Mouse (Mus musculus) urinary bladder, adult 18-20 months (tissue): ENCODE results near the gene Ttbk2.

Experiments used
- DNase-seq, 2 experiments: peaks; one replicate each; pipeline ENCODE4 v3.0.0; 2022; ENCODE audit warnings: low spot score in 2 of 2, mixed read lengths in 2 of 2

Ttbk2 gene

DNA sequence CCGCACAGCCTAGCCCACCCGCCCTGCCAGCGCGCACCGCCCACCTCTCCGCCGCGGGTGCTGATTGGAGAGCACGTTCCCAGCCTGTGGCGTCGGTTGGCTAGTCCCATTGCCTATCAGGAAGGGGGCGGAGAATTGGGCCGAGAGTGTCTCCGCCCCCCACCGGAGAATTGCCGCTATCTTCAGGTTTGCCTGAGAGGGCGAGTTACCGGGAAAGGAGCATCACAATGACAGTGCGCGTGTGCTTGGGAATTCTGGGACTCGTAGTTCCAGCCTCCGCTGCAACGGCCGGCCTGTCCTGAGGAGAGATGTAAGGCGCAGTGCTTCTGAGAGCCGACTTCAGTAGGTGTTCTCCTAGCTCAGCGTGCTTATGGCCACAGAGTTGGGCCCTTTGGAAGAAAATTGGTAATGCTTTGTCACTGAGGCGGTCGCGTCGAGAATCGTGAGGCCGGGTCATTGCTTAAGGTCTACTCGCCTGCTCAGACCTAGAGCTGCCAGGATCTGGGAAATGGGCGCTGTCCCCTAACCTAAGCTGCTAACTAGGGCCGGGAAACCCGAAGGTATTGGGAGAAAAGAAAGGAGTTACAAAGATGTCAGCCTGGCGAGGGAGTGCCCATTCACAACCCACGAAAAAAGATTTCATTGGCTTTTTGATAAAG is at the start of gene Ttbk2:
TSS of gene Ttbk2 (minus strand) at position 181 of the 659 bp plus-strand sequence.
- peak; percentile 95 to 98 for DNase-seq

DNA sequence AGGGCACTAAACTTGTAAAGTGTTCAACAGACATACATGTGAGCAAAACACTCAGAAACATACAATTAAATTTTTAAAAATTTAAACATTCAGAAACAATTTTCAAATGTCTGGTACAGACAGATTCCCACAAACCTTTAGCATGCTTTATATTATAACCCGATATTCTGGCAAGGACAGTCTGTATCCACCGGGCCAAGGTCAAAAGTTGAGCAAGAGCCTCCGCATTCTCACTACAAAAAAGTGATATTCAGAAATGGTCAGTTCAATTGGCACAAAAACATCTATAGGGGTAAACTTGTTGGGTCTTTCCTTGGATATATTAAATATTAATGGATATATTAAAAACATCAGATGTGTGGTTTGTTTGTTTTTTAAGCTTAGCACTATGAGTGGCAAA is 46.0 kb upstream of the Ttbk2 start:
- DNase-seq, result no peak

DNA sequence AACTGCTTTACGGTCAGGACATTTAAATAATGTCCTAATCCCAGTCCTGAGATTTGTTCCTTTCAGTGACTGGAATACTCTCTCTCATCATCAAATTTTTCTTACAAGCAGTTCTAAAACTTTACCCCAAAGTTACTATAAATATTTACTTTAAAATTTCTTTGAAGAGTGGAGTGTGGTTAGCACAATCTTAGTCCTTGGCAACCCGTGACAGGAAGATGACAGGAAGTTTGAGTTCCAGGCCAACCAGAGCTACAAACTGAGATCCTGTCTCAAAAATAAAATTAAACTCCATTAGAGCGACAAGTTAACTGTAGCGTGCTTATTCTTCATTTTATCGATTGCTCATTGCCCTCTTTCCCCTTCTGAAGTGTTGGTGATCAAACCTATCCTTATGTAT is 37.2 kb upstream of the Ttbk2 start:
- DNase-seq, result no peak

DNA sequence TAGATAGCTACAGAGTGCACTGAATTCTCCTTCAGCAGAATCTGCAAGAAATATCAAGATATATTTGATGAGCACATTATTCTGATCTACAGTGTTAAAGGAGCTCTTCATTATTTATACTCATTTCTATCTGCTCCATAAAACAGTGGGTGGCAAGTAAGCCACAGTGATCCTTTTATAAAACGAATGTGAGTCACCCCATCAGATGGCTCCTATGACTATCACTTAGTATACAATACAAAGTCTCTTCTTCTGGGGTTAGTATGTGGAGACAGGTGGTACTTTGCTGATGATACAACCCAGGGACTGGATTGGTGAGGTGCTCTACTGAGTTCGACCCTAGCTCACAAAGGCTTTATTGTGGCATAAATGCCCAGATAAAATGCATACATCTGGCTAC is 22.8 kb upstream of the Ttbk2 start:
- no peak for DNase-seq

DNA sequence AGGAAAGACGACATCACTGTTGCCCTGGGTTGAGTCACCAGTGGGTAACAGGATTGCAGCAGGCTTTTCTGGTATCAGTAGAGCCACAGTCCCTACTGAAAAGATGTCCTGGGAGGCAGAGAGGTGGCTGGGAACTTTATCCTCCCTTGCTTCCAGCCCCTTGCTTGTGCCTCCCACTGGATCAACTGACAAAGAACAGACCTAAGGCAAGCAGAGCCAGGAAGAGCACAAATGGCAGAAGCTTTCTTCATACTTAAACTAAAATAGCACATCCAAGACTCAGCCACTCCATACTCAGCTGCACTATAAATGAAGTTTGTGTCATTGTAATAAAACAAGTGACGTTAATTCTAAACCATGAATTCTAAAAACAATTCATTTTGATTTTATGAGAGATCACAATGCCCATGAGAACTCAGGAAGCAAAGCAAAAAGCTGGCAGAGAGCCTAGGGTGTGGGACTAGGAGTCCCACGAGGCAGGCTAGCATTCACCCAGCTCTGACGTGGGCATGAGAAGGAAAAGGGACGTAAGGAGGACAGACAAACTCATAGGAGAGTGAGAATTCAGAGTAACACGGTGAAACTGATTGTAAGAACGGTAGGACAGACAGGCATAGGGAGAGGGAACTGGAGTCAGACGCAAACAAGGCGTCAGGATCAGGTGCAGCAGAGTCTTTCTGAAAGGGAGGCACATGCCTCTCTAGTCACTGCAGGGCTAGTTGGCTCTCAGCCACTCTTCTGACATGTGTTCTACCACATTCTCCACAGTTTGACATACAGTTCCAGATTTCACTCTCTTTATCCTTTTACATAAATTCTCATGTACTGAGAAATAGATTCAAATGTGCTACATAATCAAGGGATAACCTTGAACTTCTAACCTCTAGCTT is 21.3 kb upstream of the Ttbk2 start:
- DNase-seq, result no peak

DNA sequence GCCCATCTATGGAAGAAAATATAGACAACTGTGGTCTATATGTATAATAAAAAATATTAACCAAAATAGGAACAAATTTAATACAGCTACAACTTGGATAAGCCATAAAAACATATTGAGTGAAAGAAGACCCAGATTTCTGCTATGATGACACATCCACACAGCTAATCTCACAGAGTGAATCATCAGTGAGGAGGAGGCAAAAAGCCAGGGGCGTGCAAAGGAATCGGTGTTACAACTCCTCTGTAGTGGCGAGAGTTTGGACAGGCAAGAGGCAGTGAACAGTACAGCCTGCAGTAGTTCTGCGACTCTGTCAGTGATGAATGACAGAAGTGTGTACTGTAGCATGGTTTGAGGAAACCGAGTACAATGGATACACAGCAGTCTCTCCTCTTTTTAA is 16.9 kb upstream of the Ttbk2 start:
- no peak for DNase-seq

DNA sequence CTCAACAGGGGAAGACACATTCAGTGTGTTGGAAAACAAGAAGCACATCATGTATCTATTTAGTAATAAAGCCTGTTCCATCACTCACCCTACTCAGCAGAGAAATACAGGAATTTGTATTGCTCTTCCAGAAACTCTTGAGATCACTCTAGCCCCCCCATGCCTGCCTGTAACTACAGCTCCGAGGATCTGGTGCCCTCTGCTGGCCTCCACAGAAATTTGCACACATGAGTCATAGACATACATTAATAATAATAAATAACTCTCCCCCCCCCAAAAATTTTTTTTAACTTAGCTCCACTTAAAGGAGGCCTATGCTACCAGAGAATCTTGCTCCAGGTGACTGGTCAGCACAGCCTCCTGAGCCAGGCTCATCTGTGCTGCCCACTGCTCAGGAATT is 16.2 kb upstream of the Ttbk2 start:
- no peak for DNase-seq

DNA sequence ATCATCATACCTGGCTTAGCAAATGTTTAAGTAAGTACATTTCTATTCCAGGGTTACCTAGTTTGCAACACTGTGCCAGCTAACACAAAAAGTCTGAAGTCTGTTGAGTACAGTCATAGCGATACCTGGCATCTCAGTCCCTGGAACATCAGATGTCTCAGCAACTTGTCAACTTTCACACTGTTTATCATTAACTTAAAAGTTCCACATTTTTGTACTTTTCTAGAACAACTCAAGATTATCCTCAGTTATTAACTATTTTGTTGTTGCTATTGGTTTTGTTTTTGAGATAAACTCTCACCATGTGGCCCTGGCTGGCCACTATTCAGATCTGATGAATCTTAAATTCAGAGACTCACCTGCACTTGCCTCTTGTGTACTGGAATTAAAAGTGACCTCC is 13.0 kb upstream of the Ttbk2 start:
- DNase-seq, result no peak

DNA sequence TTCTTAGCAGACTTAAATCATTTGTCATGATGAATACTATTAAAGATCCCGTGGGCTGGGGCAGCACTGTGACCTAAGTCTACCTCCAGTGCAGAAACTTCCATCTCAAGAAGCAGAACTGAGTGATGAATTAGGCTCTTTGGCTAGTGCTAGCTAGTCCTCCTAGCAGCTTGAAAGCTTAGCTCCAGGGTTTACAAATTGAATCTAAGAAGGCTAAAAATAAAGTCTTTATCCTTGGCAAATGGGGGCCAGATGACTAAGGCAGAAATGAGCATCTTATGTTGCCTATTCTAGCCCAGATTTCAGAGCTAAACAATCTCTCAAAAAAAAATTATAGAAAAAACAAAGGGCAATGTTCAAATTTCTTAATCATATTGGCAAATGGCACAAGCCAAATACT is 10.3 kb upstream of the Ttbk2 start:
- DNase-seq, result no peak

DNA sequence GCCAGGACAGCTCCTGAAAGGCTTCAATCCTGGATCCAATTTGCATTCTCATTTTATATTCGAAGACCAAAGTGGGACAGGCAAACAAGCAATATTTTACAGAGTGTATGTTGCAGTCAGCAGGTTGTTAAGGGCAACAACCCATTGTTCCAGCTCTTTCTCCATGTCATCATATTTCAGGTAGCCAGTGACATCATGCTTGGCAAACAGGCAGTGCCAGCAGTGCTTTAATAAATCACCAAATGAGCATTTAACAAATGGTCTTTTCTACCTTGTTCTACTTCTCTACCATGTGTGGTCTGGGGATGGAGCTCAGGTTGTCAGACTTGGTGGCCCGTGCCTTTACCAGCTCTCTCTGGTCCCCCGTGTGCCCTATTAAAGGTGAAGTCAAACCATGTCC is 7.7 kb upstream of the Ttbk2 start:
- DNase-seq, result no peak

DNA sequence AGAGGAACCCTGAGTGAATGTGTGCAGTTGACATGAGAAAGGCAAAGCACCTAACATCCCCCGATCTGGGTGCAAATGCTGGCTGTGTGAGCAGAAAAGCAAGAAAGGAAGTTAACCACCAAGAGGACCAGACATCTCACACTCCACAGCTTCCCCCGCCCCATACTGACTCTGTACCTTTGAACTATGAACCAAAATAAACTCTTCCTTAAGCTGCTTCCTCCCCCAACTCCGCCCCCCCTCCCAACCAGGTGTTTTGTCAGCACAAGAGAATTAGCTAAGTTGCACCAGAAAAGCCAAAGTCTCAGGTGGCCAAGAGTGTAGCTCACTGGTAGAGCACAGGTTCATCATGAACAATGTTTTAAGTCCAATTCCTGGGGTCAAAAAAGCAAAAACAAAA is 2.7 kb upstream of the Ttbk2 start:
- DNase-seq, result no peak

DNA sequence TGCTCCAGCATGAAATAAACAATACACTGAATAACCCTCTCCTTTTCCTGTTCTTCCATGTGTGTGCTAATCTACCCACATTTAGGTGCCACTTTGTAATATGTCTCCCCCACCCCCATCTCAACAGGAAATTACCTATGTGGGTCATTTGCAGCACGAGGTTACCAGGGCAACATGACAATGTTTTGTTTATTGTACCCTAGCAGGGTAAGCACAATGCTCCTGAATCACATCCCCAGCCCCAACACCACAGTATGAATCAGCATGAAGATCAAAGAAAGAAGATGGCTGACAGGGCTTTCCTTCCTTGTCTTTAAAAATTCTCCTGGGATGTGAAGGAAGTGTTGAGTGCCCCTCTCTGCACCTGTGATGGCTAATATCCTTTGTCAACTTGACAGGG is 2.2 kb upstream of the Ttbk2 start:
- DNase-seq, result no peak

DNA sequence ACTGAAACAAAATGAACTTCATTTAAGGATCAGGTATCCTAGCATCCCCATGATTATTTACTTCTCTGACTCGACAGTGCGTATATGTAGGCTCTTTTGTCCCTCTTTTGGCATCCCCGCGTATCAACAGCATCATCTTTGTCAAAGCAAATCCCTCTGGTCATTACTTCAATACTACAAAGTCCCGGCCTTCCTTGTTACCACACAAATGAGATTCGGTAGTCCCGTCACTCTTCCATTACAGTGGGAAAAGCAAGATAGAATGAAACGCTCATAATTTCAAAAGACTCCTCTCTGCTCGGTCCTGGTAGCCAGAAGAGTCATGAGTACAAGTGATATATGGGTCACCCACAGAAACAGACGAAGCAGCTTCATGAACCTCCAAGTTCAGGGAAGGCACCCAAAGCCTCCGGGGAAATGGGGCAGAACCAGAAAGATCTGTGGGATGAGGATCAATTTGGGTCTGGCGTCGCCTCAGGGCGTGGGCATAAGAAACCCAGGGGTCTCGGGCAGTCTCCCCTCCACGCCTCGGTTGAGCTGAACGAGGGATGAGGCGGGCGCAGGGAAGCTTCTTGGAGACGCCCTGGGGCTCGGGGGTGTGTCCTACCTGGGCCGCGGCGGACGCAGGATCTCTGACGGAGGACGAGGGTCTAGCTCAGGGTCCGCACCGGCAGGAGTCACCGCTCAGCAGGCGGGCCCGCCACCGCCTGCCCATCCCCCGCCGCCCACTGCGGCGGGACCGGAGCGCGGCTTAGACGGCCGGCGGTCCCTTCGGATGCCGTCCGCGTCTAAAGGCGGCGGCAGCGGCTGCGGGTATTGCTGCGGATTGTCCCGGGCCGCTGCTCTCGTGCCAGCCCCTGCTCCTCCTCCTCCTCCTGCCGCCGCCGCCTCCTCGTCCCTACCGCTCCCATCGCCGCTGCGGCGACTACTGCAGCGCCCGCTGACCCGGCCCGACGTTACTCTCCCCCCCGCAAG is 668 bp downstream of the Ttbk2 start, which contains the start of gene Cdan1:
TSS of gene Cdan1 (minus strand) at position 680 of the 975 bp plus-strand sequence.
- DNase-seq, result peak in 1 of 2 experiments; percentile 22

DNA sequence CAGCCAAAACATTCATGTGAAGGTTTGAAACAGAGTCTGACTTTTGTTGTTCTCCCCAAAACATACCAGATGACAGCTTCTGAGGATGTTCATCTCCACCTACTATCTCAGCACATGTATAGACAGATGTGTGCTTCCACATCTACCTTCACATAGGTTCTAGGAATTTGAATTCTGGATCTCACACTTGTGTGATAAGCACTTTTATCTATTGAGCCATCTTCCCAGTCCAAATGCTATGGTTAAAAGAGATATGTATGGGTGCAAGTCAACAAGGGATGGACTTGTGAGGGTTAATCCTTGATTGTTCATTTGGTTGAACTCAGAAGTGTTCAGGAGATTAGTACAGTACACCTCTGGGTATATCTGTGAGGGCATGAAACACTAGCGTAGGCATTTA is 5.1 kb downstream of the Ttbk2 start:
- DNase-seq, result no peak

DNA sequence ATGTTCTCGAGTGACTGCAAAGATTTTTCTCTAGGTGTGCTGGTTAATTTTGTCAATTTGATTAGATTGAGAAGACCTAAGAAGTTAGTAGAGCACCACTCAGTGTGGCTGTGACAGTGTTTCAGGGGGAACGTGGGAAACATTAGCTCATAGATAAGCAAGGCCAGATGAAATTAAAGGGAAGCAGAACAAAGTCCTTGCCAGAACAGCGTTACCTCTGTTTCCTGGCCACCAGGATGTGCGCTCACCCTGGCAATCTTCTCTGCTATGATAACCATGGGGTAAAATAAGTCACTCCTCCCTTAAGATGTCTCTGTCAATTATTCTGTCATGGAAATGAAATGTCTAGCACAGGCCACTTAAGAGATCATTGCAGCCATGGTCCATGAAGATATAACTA is 6.4 kb downstream of the Ttbk2 start:
- DNase-seq, result no peak

DNA sequence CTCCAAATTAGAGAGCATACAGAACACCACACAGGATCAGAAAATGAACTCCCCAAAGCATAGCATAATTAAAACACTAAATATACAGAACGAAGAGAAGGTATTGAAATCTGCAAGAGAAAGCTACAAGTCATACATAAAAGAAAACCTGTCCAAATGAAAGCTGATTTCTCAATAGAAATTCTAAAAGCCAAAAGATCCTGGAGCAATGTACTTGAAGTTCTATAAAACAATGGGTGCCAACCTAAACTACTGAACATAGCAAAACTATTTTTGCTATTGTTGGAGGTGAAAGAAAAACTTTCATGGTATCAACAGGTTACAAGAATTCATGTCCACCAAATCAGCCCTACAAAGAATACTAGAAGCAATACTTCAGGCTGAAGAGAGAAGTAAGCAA is 9.2 kb downstream of the Ttbk2 start:
- DNase-seq, result no peak

DNA sequence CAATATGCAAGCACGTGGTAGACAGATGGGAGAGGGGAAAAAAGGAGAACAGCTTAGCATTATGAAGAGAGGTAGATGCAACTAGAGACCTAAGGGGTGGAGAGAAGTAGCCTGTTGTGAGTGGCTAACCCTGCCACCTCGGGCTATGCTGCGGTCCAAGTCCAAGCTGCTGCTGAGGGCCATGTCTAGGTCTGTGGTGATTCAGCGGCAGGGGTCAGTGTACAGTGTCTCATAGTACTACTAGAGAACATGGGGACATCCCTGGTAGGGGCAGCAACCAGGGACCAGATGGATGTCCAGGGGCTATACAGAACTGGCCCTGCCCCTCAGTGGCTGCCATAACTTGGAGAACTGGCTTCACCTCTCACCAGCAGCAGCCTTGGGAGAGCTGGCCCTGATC is 15.2 kb downstream of the Ttbk2 start:
- no peak for DNase-seq

DNA sequence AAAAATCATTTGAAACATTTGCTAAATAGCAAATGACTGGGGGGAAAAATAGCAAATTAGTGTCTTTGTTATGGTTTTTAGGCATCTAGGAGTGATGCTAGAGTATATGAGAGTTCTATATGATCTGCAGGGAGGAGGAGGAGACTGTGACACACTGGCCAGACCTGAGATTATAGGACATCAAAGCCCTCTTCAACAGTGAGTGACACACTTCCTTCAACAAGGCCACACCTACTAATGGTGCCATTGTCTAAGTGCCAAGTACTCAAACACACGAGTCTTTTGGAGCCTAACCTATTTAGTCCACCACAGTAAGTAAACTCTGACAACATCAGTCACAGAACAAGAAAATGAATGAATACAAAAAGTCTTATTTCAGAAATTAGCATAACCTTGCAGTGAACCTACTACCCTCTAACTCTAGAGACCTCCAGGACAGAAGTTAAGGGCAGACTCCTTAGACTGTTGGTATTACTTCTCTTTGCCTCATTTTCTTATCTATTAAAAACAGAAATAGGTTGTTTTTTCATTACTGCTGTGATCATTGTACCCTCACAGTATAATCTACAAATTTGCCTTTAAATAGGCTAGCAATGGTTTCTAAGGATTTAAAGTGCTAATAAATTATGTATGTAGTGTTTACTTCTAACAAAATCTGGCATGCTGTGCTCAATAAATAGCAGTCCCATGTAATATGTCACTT is 23.3 kb downstream of the Ttbk2 start:
- no peak for DNase-seq

DNA sequence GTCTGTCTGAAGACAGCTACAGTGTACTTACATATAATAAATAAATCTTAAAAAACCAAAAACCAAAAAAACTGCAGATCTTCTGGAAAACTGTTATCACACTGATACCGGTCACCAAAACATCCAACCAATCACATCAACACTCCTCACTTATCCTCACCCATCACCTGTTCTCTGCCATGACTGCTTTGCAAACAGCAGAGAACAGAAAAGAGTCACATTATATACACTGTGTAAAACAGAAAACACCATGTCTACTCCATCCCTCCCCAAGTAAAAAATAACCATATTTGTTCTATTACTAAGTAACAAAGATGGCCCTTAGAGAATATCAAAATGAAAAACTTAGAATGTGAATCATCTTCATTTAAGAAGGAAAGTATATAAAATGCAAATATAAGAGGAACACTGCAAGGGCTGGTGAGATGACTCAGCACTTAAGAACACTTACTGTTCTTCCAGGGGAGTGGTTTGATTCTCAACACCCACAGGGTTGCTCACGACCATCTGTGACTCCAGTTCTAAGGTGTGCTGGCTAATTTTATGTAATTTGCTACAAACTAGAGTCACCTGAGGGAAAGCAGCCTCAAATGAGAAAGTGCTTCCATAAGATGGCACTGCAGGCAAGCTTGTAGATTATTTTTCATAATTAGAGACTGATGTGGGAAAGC is 80.0 kb downstream of the Ttbk2 start:
- DNase-seq, result no peak

DNA sequence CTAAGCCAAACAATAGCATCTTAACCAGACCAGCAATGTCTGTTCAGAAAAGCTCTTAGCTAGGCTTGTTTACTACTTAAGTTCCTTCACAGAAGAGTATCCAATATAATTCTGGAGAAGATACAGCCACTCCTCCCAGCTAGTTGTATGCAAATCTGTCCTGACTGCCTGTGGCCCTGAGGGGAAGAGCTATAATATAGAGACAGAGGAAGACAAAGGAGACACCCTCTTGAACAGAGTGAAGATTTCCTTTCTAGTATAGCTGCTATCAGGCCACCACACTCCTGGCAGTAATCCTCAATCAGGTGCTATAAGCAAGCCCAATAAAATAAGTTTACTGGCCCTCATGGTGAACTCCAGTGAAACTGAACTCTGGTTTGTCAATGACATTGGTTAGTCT is 88.5 kb downstream of the Ttbk2 start:
- DNase-seq, result no peak

DNA sequence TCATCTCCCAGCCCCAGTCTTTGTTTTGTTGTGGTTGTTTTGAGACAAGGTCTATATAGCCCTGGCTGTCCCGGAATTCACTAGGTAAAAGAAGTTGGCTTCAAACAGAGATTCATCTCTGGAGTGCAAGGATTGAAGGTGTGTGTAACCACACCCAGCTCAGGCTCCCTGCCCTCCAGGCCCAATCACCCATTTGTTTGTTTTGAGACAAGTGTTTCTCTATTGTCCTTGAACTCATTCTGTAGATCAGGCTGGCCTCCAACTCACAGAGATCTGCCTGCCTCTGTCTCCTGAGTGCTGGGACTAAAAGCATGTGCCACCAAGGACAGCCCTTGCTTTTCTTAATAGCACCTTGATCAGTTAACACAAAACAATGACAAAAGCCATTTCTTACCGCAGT is 102.4 kb downstream of the Ttbk2 start:
- DNase-seq, result no peak
